Mouse (Mus musculus) T-helper 17 cell (primary cell): ENCODE data around the gene D130043K22Rik.

ENCODE experiments used
- in situ Hi-C, 2 experiments: fragments of 300-600 bp; cut with MboI, MseI; formaldehyde crosslinking; loops; 1 replicate in 1 of 2; 2 replicates in 1 of 2; pipeline ENCODE4 v1.15.1; 2025; ENCODE audit warnings: high pct_unique_total_duplicates in 2 of 2

The D130043K22Rik gene

GRCm38 (mm10) chr13:24942512-24943282, 97.8 kb downstream of the D130043K22Rik start, which contains the start of gene Gpld1:
Gpld1 (plus strand) TSS chr13:24943152.
- in situ Hi-C loops: no loop called here

- in situ Hi-C loops: no loop called here
Observed at GRCm38 (mm10) chr13:24943303-24943702, 98.4 kb downstream of the D130043K22Rik start.

- in situ Hi-C loops: no loop called here
Observed at GRCm38 (mm10) chr13:24945567-24945966, 100.6 kb downstream of the D130043K22Rik start.

- in situ Hi-C loops: no loop called here
Observed at GRCm38 (mm10) chr13:24947158-24947557, 102.2 kb downstream of the D130043K22Rik start.

GRCm38 (mm10) chr13:24948870-24949269, 103.9 kb downstream of the D130043K22Rik start:
- in situ Hi-C loops: no loop called here
